Mouse (Mus musculus) stomach, embryonic 15.5 days (tissue): ENCODE measurements around the gene Abca9. TPM values are rescaled to one million over a fixed set of nuclear protein-coding genes. Genes with fewer than 3 reads are reported as not detected.

Experiments
- ATAC-seq: fragments of 200-750 bp; cut with Nextera tagmentation; 2 replicates; pipeline ENCODE4 v1.8.0; 2017; ENCODE audit warnings: low read depth, moderate number of reproducible peaks, moderate TSS enrichment; ENCODE audit not compliant: insufficient read depth, low FRiP score
- H3K27ac ChIP-seq: fragments of 300-500 bp; sonication (generic); 2 replicates; pipeline ENCODE4 v1.5.1; 2015; ENCODE audit warnings: mild to moderate bottlenecking, inconsistent platforms
- H3K27me3 ChIP-seq: fragments of 300-500 bp; sonication (generic); replicated peaks from 2 replicates; pipeline ENCODE4 v1.6.1; 2015; ENCODE audit warnings: inconsistent platforms
- H3K36me3 ChIP-seq: fragments of 300-500 bp; sonication (generic); 2 replicates; pipeline ENCODE4 v1.6.1; 2015; ENCODE audit warnings: inconsistent platforms
- H3K4me1 ChIP-seq: fragments of 300-500 bp; sonication (generic); 2 replicates; pipeline ENCODE4 v1.6.1; 2015; ENCODE audit warnings: inconsistent platforms
- H3K4me2 ChIP-seq: fragments of 300-500 bp; sonication (generic); 2 replicates; pipeline ENCODE4 v1.6.1; 2015; ENCODE audit warnings: mild to moderate bottlenecking, inconsistent platforms
- H3K4me3 ChIP-seq: fragments of 300-500 bp; sonication (generic); replicated peaks from 2 replicates; pipeline ENCODE4 v1.5.1; 2015; ENCODE audit warnings: inconsistent platforms
- H3K9ac ChIP-seq: fragments of 300-500 bp; sonication (generic); 2 replicates; pipeline ENCODE4 v1.6.1; 2015; ENCODE audit warnings: inconsistent platforms
- H3K9me3 ChIP-seq: fragments of 300-500 bp; sonication (generic); 2 replicates; pipeline ENCODE4 v1.6.1; 2016; ENCODE audit warnings: inconsistent platforms
- WGBS: fragments of 180-500 bp; shearing (Covaris S2); methylation state at CpG from one replicate; pipeline ENCODE4 v1.1.7; 2015; 5-methylcytosine and 5-hydroxymethylcytosine counted together
- polyA plus RNA-seq: library from polyadenylated mRNA; unstranded; fragments of >200 nt; fragmentation: Nextera tagmentation; extraction: Ambion mirVana; gene quantifications from 2 replicates; pipeline ENCODE4 v1.2.1, GENCODE M21; 2015

Abca9 gene
- polyA plus RNA-seq: 1.7 and 1.8 TPM in 2 replicates

DNA sequence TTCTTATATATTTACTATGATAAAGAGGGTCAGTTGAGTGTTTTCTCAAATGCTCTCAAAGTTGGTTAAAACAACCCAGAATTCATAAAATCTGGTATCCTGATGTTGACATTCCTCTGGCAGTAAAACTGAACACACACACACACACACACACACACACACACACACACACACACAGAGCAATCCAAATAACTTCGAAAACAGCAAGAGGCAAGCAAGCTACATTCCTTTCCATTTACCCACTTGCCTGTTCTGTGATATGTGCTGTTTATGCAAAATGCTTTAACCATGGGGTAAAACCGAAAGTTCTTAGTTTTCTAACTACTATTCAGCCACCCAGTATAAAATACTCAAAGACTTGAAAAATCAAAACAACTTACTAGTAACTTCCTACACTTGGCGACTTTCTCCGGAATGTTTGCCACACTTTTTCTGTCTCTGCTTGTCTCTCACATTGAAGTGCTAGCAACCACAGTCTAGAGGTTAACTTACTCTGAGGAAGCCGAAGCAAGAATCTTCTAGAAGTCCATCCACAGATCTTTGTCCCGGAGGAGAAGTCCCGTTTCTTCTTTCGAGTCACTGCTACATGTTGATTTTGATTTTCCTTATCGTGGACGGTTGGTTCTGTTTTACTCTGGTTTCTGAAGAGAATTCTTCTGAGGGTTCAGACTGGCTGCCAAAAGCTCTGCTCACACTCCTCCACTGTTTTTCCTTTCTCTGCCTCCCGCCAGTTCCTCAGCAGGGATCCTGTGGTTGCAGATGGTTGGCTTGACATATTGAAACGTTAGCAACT lies at the start of gene Abca9:
Gene Abca9, minus strand, starts transcription at position 738 of the 793 bp plus-strand sequence.
- Histone ChIP-seq H3K27me3 (no peaks in the 10 kb centered on the region), H3K36me3 (no peaks in the 10 kb centered on the region), H3K9me3 (no peaks in the 10 kb centered on the region), H3K27ac (no peak within 1 kb of the TSS), H3K4me1 (no peaks in the 10 kb centered on the region), H3K4me3 (peak within 1 kb of the TSS; percentile 14), H3K9ac (no peak within 1 kb of the TSS), H3K4me2 (peak within 1 kb of the TSS; percentile 19; the same call in 1 of the 2 replicates)
- no peak for ATAC-seq
- 47% methylated on average over 12 of the region's 12 CpGs for WGBS

DNA sequence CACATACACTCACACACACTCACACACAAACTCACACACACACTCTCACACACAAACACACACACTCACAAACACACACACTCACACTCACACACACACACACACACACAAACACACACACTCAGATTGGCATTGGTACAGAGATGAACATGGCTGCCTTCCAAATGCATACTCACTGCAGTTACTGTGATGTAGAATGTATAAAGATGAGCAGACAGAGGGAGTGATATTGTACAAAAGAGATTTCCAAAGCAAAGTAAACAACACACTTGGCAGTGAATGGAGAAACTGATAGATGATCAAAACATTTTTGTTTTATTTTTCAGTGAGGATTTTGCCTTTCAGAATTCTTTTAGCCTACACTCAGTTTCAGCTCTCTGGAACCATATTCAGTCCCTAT lies 49.1 kb upstream of the Abca9 start:
- H3K36me3 ChIP-seq: no peaks in the 10 kb centered on the region
- no peak overlapping the region for H3K27ac ChIP-seq
- no peaks in the 10 kb centered on the region for H3K9me3 ChIP-seq
- no peaks in the 10 kb centered on the region for H3K4me1 ChIP-seq
- no peak overlapping the region for H3K9ac ChIP-seq
- no peak overlapping the region for H3K4me3 ChIP-seq
- ATAC-seq: no peak
- H3K27me3 ChIP-seq: no peaks in the 10 kb centered on the region
- H3K4me2 ChIP-seq: no peak overlapping the region

DNA sequence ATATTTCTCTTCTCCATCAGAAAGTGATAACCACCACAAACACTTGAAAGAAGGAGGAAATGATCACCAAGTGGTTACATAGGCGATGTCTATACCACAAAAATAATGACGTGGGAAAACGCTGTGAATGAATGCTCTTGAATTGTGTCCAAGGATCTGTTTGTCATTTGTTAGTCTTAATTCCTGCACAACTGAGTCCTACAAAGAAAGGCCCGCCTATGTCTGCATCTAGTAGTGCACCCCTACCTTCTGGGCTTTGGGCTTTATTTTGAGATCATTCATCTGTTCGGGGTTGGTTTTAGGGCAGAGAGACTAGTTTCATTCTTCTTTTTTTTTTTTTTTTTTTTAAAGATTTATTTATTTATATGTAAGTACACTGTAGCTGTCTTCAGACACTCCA lies 35.9 kb upstream of the Abca9 start:
- H3K27me3 ChIP-seq: no peaks in the 10 kb centered on the region
- 77% methylated on average over 5 of the region's 5 CpGs for WGBS
- H3K9me3 ChIP-seq: no peaks in the 10 kb centered on the region
- no peak overlapping the region for H3K9ac ChIP-seq
- H3K4me2 ChIP-seq: no peak overlapping the region
- H3K4me1 ChIP-seq: no peaks in the 10 kb centered on the region
- no peaks in the 10 kb centered on the region for H3K36me3 ChIP-seq
- no peak overlapping the region for H3K27ac ChIP-seq
- no peak for ATAC-seq
- H3K4me3 ChIP-seq: no peak overlapping the region

DNA sequence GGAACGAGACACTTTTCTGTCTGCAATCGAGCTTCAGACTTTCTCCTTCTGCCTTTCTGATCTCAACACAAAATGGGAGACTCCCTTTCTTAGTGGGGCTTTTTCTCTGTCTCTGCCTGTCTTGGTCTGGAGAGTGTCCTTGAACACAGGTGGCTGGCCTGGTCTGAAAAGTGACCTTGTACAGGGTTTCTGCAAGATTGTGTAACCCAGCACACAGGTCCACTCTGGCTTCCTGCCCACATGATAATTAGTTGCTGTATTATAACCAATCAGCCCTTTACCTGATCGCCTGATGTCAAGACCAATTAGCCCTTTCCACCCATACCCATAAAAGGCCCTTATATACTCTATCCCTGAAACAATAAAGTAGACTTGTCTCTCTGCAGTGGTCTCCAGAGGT lies 30.9 kb upstream of the Abca9 start:
- H3K4me1 ChIP-seq: no peaks in the 10 kb centered on the region
- no peak overlapping the region for H3K9ac ChIP-seq
- H3K27ac ChIP-seq: no peak overlapping the region
- no peaks in the 10 kb centered on the region for H3K36me3 ChIP-seq
- no peak overlapping the region for H3K4me2 ChIP-seq
- no peak overlapping the region for H3K4me3 ChIP-seq
- H3K9me3 ChIP-seq: no peaks in the 10 kb centered on the region
- WGBS: 82% methylated on average over 3 of the region's 3 CpGs
- no peak for ATAC-seq
- no peaks in the 10 kb centered on the region for H3K27me3 ChIP-seq

DNA sequence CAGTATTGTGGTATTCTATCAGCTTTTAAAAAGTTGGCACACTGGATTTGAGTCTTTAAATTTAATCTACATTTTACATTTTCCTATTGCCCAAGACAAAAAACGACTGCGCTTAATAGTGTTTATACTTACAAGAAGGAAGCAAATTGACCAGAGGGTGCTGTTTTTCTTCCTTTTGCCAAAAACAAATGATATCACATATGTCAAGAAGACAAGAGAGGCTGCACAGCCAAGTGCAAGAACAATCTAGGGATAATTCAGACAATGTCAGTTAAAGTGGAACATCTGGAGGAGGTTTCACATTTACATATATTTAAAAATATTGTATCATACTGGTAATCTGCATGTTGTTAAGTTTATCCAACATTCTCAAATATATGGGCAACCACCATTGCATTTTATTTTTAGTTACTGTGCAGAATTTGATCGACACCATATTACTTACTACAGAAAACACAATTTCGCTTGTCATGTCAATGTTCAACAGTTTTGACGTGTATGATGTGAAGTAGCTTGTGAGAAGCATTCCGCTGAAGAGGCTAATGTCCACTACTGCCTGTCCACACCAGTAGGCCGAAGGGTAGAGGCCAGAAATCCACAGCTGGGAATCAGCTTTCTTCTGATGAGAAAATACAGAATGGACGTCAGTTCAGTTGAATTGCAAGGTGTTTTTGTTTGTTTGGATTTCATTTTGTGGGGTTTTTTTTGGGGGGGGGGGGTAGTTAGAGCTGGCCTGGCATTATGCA lies 28.7 kb upstream of the Abca9 start:
- no peaks in the 10 kb centered on the region for H3K36me3 ChIP-seq
- H3K9me3 ChIP-seq: no peaks in the 10 kb centered on the region
- H3K4me1 ChIP-seq: no peaks in the 10 kb centered on the region
- H3K9ac ChIP-seq: no peak overlapping the region
- no peak overlapping the region for H3K27ac ChIP-seq
- no peak overlapping the region for H3K4me2 ChIP-seq
- no peak for ATAC-seq
- H3K4me3 ChIP-seq: no peak overlapping the region
- 73% methylated on average over 8 of the region's 8 CpGs for WGBS
- no peaks in the 10 kb centered on the region for H3K27me3 ChIP-seq

DNA sequence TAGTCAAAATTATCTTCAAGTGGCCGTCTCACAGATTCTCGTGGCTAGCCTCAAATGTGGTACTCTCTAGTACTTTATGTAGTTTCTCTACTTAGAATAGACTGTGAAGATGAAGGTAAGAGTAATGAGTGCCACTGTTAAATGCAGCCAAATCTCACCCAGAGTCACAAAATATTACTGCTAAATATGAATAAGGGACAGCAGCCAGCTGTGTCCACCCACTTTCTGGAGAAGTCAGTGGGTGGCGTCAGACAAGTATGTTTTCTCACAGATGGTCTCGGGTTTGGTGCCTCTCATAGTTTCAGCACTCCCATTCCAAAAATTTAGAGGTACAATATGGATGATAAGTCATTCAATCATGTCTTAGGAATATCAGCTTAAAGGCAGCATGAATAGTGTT lies 27.3 kb upstream of the Abca9 start:
- H3K4me2 ChIP-seq: no peak overlapping the region
- WGBS: 84% methylated on average over 4 of the region's 4 CpGs
- no peaks in the 10 kb centered on the region for H3K4me1 ChIP-seq
- H3K9ac ChIP-seq: no peak overlapping the region
- H3K27ac ChIP-seq: no peak overlapping the region
- no peak for ATAC-seq
- no peaks in the 10 kb centered on the region for H3K27me3 ChIP-seq
- no peaks in the 10 kb centered on the region for H3K9me3 ChIP-seq
- no peak overlapping the region for H3K4me3 ChIP-seq
- no peaks in the 10 kb centered on the region for H3K36me3 ChIP-seq

DNA sequence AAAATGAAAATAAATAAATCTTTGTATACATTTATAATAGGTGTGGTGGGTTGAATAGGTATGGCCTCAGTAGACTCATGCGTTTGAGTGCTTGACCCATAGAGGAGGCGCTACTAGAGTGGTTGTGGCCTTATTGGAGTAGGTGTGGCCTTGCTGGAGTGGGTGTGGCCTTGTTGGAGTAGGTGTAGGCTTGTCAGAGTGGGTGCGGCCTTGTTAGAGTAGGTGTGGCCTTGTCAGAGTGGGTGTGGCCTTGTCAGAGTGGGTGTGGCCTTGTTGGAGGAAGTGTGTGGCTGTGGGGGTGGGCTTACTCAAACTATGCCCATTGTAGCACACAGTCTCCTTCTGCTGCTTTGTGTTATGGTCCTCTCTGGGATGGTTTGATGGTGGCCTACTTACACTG lies 3.2 kb upstream of the Abca9 start:
- 95% methylated on average over 3 of the region's 3 CpGs for WGBS
- H3K4me3 ChIP-seq: no peak overlapping the region

DNA sequence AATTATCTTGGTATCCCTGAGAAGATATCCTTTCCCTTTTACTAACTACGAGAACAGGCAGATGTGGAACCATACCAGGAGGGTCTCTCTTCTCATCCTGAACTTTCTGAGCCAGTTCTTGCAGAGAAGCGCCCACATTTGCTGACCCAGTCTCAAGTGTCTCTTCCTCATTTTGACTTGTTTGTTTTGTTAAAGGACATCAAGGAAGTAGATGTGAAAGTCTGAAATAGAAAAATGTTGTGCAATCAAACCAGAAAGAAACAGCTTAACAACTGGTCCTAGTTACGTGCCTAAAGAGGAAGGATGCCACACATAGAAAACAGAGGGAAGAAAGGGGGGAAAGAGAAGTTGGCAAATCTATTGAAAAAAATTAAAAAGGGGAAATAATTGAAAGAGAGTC lies 2.2 kb downstream of the Abca9 start:
- Histone ChIP-seq H3K27me3 (no peaks in the 10 kb centered on the region), H3K9ac (no peak overlapping the region), H3K9me3 (no peaks in the 10 kb centered on the region), H3K4me2 (no peak overlapping the region), H3K4me3 (no peak overlapping the region), H3K27ac (no peak overlapping the region), H3K4me1 (no peaks in the 10 kb centered on the region), H3K36me3 (no peaks in the 10 kb centered on the region)
- no peak for ATAC-seq
- WGBS: 52% methylated on average over 3 of the region's 3 CpGs

More for the DNA sequence above, 3.2 kb upstream of the Abca9 start:
- Histone ChIP-seq H3K27ac (no peak overlapping the region), H3K4me2 (no peak overlapping the region), H3K36me3 (no peaks in the 10 kb centered on the region), H3K9me3 (no peaks in the 10 kb centered on the region), H3K9ac (no peak overlapping the region), H3K27me3 (no peaks in the 10 kb centered on the region), H3K4me1 (no peaks in the 10 kb centered on the region)
- no peak for ATAC-seq

DNA sequence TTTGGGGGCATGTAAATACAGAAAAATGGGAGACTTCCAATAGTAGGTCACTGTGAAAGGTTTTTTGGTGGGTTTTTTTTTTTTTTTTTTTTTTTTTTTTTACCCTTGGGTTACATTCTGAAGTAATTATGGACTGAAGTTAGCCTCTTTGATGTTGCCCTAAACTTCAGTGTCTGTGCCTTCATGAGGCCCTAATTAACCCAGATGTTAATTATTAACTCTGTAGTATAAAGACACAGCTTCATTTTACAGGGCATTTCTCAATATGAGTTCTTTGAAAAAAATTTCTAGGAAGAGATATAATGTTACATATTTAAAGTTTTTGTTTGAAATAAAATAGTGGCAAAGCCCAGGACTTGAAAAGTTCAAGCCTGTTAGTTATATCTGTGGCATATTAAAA lies 2.6 kb downstream of the Abca9 start:
- H3K4me1 ChIP-seq: no peaks in the 10 kb centered on the region
- no peak overlapping the region for H3K4me3 ChIP-seq
- no peak overlapping the region for H3K4me2 ChIP-seq
- H3K36me3 ChIP-seq: no peaks in the 10 kb centered on the region
- no peak for ATAC-seq
- H3K27ac ChIP-seq: no peak overlapping the region
- no peak overlapping the region for H3K9ac ChIP-seq
- no peaks in the 10 kb centered on the region for H3K9me3 ChIP-seq
- no peaks in the 10 kb centered on the region for H3K27me3 ChIP-seq

DNA sequence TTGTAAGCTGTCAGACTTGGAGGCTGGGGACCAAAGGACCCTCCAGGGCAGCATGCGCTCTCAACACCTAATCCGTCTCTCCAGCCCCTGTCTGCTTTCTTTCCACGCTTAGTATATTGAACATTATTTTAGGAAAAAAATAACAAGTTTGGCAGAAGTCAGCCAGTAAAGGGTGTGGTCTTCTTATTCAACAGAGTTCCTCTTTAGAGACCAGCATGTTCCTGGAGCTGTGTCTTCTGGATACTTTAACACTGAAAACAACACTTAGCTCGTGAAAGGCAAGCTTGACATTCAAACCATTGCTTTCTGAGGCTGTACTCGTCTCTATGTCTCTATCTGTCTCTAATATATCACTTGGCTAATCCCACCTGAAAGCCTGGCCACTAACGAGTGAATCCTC lies 10.9 kb downstream of the Abca9 start:
- H3K27ac ChIP-seq: no peak overlapping the region
- no peaks in the 10 kb centered on the region for H3K36me3 ChIP-seq
- 43% methylated on average over 6 of the region's 6 CpGs for WGBS
- H3K27me3 ChIP-seq: no peaks in the 10 kb centered on the region
- no peak overlapping the region for H3K9ac ChIP-seq
- no peak overlapping the region for H3K4me3 ChIP-seq
- no peaks in the 10 kb centered on the region for H3K4me1 ChIP-seq
- H3K9me3 ChIP-seq: no peaks in the 10 kb centered on the region
- H3K4me2 ChIP-seq: no peak overlapping the region
- no peak for ATAC-seq

DNA sequence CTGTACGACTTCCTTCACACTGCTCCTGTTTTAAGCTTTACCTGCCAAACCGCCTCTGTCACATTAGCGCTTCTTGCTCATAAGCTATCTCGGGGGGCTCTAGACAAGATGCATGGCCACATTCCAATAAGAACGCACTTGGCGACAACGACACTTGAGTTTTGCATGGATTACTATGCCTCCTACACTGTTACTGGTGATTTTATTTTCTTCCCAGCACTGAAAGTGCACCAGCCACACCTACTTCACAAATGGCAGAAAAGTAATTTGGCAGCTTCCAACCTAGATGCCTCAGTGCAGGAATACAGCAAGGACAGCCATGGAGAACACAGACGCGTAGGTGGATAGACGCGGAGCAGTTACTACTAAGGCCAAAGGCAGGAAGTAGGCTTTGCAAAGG lies 12.0 kb downstream of the Abca9 start:
- Histone ChIP-seq H3K36me3 (no peaks in the 10 kb centered on the region), H3K4me3 (no peak overlapping the region), H3K4me1 (no peaks in the 10 kb centered on the region), H3K27me3 (no peaks in the 10 kb centered on the region), H3K27ac (no peak overlapping the region), H3K9ac (no peak overlapping the region), H3K4me2 (no peak overlapping the region), H3K9me3 (no peaks in the 10 kb centered on the region)
- WGBS: 94% methylated on average over 11 of the region's 11 CpGs
- ATAC-seq: no peak

DNA sequence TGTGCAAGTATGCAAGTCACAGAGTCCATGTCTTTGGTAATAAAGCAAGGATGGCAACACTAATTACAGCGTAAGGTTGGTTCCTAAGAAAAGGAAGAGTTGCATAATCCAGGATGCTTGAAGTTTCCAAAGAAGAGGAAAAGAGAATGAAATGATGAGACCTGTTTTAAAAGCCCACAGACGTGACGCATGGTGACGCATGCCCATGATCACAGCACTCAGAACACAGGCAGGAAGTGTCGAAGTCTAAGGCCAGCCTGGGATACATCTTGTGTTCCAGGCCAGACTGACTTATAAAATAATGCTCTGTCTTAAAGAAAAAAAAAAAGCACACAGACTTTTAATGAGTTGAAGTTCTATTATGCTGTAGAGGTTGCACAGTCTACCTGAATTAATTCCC lies 20.4 kb downstream of the Abca9 start:
- Histone ChIP-seq H3K27me3 (no peaks in the 10 kb centered on the region), H3K4me1 (no peaks in the 10 kb centered on the region), H3K9ac (no peak overlapping the region), H3K27ac (no peak overlapping the region), H3K9me3 (no peaks in the 10 kb centered on the region), H3K36me3 (no peaks in the 10 kb centered on the region), H3K4me2 (no peak overlapping the region), H3K4me3 (no peak overlapping the region)
- WGBS: 85% methylated on average over 5 of the region's 5 CpGs
- ATAC-seq: no peak
